Mouse (Mus musculus): ENCODE results near the gene Ccl11. TPM values are rescaled to one million over a fixed set of nuclear protein-coding genes. Genes with fewer than 3 reads are reported as not detected.

Ccl11 gene
- total RNA-seq (2021), result 10 to 100 TPM; 13.2 to 21.0 TPM
- long read RNA-seq, experiment 1, partial matches to known transcripts, result 0 of 3 reads
- long read RNA-seq, experiment 1, other reads (novel, unspliced or antisense), result 0 of 3 reads
- long read RNA-seq, experiment 2, transcript Ccl11-201 (3 exons, 1,082 nt), result major isoform, 7 of 7 reads
- long read RNA-seq, experiment 2, partial matches to known transcripts, result 0 of 7 reads
- long read RNA-seq, experiment 2, other reads (novel, unspliced or antisense), result 0 of 7 reads

DNA sequence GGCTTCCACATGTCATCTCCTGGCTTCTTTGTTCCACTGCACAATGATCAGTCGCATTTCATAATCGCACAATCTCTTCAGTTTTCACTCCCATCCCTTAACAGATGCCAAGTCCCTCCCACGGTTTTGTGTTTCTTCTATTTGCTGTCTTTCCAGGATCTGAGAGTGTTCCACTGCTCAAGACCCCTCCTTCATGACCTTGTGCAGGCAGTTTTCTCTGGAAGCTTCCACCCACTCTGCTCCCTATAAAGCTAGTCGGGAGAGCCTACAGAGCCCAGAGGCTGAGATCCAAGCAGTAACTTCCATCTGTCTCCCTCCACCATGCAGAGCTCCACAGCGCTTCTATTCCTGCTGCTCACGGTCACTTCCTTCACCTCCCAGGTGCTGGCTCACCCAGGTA is at the start of gene Ccl11:
Gene Ccl11, plus strand, starts transcription at position 178 of the 400 bp plus-strand sequence.
- peak; percentile 74 for DNase-seq (ENCODE audit: low spot score)

DNA sequence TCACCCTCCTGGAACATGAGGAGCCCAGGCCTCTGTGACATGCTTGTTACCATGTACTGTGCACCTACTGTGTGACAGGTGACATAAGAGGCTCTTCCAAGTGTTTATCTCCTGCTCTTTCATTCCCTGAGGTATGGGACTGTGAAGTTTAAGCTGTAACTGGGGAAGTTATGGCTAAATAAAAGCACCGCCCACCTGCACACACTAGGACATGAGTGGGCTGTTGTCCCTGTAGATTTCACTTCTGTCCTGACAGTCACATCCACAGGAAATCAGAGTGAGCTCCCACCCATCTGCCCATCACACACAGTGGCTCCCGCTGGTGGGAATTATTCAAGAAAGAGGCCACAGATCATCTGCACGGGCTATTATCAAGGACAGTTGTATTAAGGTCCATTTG is 47.5 kb upstream of the Ccl11 start:
- DNase-seq (ENCODE audit: low spot score), result no peak

DNA sequence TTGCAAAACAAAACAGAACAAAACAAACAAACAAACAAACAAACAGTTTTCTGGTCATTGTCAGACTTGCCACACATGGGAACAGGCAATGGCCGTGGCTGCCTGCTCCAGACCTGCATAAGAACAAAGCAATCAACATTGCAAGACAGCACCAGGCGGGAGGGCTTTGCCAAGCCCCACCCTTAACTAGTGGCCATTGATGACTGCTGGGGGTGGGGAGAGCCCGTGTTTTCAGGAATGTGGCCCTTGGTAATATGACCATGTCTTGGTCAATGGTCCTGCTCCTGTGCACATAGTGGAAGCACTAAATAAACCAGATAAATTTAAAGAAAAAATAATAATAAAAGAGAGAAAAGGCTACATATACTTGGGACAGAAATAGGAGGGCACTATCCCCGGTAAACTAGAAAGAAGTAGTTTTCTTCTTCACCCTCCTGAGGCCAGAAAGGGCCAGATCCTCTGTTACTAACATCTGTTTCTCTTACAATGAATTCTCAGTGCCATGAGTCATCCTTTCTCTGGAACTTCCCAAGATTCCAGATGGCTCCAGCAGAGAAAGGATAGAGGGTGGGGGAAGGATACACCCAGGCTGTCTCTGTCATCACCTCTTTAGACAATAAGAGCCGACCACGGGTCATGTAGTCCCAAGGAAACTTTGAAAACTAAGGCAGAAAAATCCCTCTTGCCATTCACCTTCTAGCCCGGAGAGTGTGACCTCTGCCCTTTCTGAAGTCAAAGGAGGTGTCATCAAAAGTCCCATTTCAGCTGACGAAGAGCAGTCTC is 46.0 kb upstream of the Ccl11 start:
- peak; percentile 61 for DNase-seq (ENCODE audit: low spot score)

DNA sequence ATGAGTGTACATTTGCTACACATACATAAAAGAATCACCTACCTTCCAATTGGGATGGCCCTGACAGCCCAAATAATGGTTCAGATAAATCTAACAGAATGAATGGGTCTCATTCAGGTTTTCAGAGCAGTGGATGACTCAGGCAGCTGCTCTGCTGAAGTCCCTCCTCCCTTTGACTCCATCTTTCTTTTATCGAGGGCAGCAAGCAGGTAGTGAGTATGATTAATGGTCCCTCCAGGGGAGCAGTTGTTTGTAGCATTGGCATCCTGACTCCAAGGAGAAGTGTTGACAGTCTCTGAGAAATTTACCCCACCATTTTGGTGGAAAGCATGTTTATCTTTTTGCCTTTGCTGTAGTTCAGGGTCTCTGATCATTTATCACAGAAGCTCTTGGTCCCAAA is 43.9 kb upstream of the Ccl11 start:
- DNase-seq (ENCODE audit: low spot score), result no peak

DNA sequence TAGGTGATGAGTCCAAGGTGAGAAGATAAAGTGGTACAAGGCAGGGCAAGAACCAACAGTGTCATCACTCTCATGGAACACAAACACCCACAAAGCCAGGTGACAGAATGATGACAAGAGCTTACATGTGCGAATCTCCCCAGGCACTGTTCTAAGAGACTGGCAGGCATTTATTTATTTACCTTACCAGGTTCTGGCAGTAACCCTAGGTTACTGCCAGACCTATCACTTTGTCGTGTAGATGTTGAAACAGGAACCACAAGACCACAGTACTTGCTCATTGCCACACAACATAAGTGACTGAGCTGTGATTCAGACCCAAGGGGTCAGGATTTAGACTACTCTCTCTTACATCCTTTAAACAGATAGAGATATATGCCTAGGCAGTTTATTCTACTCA is 42.6 kb upstream of the Ccl11 start:
- DNase-seq (ENCODE audit: low spot score), result no peak

DNA sequence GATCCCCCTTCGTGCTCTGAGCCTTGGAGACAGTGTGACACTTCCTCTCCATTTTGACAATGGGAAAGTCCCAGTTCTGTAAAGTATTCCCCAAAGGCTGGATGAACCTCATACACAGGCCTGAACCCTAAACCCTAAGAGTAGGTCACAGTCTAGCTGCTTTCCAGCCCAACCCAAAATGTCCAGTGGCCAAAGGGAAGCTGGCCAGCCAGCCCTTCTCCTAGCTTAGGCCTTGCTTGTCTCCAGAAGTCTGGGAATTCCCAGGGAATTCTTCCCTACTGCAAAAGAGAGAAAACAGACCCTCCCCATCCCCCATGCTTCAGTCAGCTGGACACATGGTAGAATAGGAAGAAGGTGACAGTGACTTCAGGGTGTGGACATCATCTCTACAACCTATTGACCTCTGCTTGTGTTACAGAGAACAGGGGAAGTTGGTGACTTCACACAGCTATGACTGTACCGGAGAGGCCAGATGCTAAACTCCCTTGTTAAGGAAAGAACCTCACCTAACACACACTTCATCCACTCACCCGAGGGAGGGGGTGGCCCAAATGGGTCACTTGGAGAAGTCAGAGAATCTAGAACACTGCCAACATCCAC is 41.3 kb upstream of the Ccl11 start:
- peak; percentile 45 for DNase-seq (ENCODE audit: low spot score)

DNA sequence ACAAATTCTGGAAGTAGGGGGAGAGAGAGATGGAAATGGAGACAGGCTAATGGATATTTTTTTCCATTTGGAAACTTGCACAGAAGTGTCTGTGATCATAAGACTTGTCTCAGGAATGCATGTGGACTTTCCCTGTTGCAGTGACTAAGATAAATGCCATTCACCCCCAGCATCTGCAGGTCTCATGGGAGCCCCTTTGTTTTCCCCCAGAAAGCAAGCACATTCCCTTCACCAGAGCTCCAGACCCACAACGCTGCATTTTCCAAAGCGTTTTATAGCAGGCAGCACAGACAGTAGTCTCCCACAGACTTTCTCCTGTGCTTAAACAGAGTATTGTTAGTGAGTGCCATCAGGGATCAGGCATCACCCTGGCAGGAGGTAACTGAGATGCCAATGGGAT is 38.2 kb upstream of the Ccl11 start:
- no peak for DNase-seq (ENCODE audit: low spot score)

DNA sequence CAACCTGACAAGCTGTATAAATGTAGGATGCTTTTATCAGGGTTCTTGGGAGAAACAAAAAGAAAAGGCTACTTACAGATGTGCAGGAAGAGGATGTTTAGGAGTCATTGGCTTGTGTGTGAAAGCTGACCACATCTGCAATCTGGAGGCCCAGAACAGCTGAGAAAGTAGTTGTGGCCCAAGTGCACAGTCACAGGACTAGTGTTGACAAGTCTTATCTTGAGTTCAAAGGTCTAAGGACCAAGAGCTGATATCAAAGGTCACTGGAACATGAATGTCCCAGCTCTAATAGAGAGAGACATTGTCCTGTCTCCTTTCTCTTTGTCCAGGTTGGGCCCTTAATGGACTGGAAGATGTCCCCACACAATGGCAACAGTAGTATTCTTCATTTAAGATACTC is 37.8 kb upstream of the Ccl11 start:
- DNase-seq (ENCODE audit: low spot score), result no peak

DNA sequence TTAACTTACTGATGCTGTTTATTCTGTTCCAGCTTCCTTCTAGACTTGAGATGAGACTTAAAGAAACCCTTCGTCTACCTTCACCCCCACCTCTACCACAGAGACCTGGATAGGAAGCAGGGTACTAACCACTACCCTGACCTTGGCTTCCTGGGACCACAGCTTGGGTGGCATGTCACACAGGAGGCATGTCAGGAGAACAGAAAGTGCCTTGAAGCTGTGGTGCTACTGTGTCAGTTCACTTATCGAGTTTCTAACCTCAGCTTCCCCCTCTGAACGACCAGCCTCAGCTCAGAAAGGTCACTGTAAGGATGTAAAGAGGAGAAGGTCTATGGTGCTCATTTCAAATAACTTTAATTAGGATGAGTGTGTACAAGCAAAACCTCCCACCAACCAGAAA is 36.2 kb upstream of the Ccl11 start:
- DNase-seq (ENCODE audit: low spot score), result no peak

DNA sequence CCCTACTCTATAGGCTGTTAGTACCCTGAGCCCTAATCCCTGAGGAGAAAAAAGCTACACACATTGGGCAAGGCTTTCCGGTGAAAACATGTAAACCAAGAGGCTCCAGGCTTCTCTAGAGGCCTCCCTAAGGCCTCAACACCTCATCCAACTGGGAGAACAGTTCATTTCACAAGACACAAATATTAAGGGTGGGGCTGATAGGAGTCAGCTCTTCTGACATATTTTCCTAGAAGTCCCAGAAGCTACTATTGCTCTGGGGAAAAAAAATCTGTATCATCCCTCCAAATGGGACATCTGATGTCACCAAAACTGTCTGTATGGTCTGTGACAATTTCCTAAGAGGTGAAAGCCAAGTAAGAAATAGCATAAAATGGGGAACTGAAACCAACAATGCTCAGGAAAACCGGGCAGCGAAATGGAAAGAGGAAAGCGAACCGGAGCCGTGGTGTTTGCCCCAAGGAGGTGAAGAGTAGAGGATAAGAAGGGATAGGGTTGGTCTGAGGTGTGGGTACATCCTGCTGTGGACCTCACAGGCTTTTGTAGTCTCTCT is 35.0 kb upstream of the Ccl11 start:
- DNase-seq (ENCODE audit: low spot score), result no peak

DNA sequence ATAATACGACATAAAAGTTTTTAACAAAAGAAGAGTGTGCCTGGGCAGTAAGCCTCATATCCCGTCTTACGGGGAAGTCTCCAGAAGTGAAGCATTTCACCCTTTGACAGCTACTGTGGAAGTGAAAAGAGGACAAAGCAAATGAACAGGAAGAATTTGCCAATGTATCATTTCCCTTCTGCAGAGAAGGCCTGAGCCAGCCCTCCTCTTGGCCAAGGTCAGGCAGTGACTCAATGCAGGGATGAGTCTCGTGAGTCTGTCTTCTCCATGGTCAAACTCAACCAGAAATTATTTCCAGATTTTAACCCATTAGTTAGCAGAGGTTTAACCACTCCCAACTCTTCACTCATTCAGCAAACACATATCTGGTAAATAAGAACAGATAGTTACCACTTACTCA is 33.9 kb upstream of the Ccl11 start:
- DNase-seq (ENCODE audit: low spot score), result no peak

DNA sequence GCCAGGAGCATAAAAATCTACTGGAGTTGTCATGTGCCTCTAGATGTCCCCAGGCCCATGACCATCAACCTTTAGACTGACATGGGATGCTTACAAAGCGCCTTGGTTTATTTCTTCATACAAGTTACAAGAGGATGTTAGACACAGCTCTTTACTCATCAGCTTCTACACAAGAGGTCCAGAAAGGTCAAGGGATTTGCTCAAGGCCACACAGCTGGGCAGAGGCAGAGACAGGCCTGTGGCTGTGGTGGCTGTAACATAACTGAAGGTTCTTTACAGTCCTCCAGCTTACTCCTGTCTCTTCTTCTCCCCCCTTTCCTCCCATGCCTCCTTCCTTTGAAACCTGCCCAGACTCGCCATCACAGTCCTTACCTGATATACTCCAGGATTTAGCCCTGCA is 27.5 kb upstream of the Ccl11 start:
- DNase-seq (ENCODE audit: low spot score), result no peak

DNA sequence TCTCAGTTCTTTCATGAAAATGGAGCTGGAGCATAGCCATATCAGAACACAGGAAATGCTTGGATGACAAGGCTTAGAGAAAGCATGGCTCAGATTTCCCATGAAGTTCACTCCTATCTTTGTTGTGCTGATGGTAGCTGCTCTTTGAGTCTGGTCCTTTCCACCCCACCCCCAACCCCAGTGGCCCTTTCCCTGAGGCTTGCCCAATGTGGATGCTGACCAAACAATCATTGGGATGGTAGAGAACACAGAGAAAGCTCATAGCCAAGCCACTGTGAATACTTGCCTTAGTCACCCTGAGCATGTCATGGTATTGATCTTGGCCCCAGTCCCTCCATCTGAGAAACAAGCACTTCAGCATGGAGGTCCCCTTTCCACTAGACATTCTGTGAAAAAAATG is 25.5 kb upstream of the Ccl11 start:
- no peak for DNase-seq (ENCODE audit: low spot score)

DNA sequence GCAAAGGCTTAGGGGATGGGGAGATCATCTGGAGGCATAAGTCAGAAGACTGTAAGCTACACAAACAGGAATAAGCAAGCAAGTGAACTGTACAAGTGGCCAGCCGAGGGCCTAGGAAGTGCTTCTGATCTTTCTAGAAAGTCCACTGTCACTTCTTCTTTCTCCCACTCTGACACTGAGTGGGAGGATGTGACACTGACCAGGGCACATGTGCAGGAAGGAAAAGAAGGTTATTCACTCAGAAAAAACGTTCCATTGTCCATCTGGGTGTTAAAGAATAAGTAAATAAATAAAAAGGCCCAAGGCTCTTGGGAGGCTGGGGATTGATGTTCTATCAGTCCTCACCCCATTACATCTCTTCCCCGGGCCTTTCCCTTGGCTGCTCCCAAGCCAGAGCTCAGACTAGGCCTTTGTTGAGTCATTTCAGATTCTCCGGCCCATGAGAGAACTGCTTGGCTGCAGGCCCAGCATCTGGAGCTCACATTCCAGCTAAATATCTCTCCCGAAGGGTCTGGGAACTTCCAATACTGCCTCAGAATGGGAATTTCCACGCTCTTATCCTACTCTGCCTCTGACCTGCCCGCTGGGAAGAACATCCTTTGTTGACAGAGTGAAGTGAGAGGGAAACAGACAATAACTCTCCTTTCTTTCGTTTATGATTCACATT is 24.8 kb upstream of the Ccl11 start:
- DNase-seq (ENCODE audit: low spot score), result peak; percentile 87

DNA sequence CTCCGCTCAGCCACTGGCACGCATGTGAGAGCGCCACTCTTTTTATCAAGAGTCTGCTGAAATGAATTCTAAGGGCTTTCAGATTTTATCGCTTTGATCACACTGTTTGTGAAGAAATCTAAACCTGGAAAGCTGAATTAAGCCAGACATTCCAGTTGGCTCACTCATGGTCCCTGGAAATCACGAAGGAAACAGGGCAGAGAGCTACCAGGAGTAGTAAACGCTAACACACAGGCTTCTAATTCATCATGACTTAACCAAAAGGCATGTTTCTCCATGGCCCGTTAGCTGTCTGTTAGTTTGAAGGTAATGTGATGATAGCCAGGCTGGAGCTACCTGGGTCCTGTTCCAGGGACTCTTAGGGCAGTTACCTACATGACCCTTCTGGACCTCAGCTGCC is 23.2 kb upstream of the Ccl11 start:
- no peak for DNase-seq (ENCODE audit: low spot score)

DNA sequence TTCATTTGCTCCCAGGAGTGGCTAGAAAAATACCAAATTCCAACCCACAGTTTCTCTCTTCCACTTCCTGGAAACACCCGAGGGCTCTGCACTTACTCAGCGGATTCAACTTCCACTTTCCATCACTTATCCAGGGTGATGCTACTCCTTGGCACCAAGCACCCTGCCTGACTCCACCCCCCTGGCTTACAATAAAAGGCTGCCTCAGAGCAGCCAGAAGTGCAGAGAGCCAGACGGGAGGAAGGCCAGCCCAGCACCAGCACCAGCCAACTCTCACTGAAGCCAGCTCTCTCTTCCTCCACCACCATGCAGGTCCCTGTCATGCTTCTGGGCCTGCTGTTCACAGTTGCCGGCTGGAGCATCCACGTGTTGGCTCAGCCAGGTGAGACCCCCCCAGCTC is 22.3 kb upstream of the Ccl11 start, which contains the start of gene Ccl2:
Gene Ccl2, plus strand, starts transcription at position 216 of the 400 bp plus-strand sequence.
- DNase-seq (ENCODE audit: low spot score), result peak; percentile 84

DNA sequence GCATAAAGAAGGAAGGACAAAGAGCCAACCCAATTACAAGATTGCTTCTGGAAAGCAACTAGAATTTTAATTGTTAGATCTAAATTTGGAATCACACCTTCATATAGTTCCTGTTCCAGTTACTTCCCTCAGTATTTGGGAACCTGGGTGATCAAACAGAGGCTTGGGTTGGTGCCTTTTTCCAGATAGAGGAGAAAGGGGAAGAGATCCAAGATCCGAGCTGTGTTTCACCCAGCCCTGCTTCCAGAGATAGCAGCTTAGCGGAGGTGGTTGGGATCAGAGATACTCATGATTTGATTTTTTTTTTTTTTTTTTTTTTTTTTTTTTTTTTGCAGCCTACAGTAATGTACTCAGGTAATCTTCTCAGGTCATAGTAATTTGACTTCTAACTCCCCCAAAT is 21.8 kb upstream of the Ccl11 start:
- no peak for DNase-seq (ENCODE audit: low spot score)

DNA sequence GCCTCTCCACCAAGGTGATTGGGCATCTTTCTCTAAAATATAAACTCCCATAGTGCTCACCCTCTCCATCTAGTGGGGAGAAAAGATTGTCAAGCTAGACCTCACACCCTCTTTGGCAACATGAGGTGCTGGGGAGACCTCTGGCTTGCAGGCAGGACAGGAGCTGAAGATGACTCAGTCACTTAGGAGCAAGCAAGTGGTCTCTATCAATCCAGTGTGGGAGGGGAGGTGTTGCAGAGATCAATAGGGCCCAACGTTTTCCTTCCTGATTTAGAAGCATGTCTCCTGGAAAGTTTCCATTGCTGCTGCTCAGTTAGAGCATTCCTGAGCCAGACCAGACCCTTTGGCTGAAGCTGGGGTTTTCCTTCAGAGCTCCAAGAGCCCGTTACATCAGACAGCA is 19.1 kb upstream of the Ccl11 start, which contains the start of gene Gm17268:
Gene Gm17268, minus strand, starts transcription at position 28 of the 400 bp plus-strand sequence.
- DNase-seq (ENCODE audit: low spot score), result no peak

DNA sequence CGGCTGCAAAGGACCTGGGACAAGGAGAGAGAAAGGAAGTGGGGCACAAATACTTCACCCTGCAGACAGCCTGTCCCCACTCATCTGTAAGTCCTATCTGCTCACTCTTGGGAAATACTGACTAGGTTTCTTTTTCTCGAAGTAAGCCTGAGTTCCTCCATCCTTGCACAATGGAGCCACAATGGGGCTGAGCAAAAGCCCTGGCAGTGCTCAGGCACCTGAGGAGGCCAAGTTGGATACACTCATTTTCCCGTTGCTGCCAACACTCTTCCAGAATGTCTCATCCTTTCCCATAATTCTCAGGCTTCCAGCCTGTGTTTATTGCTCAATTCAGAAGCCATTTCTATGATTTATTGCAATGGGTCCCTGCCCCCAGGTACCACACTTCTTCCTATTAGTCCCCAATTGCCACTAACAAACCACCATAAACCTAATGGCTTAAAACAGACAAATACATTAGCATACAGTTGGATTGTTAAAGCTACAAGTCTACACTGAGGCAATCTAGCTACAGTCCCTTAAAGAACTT is 18.4 kb upstream of the Ccl11 start:
- peak; percentile 49 for DNase-seq (ENCODE audit: low spot score)

DNA sequence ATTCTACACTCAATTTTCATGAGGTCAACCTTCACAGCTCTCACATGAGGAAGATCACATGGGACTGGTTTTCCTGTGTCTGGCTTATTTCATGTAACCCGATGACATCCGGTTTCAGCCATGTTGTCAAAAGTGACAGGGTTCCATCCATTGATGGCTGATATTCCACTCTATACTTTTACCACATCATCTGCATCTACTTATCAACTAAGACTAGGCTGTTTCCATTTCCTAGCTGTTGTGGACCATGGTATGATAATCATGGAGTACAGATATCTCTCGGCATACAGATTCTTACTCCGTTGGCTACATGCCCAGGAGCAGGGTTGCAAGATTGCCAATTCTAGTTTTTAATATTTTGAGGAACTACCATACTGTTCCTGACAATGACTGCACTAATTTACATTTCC is 15.9 kb upstream of the Ccl11 start:
- peak; percentile 15 for DNase-seq (ENCODE audit: low spot score)

DNA sequence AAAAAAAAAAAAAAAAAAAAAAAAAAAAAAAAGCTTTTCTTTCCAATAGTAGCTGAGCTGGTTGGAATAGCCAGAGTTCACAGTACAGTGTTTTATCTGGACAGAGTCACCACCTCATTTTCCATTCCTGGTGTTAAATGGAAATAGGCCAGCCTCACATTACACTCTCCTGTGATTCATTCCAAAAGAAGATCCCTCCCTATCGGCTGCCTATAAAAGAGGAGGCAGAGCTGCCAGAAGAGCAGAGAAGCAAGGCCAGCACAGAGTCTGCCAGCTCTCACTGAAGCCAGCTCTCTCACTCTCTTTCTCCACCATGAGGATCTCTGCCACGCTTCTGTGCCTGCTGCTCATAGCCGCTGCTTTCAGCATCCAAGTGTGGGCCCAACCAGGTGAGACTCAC is 12.2 kb upstream of the Ccl11 start, which contains the start of gene Ccl7:
Gene Ccl7, plus strand, starts transcription at position 242 of the 400 bp plus-strand sequence.
- DNase-seq (ENCODE audit: low spot score), result peak; percentile 69

Data from gastrocnemius, adult 18-20 months (tissue).